Mouse (Mus musculus): ENCODE data around the gene Olfr633.
"Not testable (repeated sequence)": the region's sequence is repeated elsewhere in the genome, so short reads cannot be mapped to it uniquely, and the experiment has no call there.

Gene Olfr633

GRCm38 (mm10) chr7:103944137-103944536, at the start of gene Olfr633:
Olfr633 (plus strand) TSS chr7:103944437.
- DNase-seq (ENCODE audit: low read depth in 1 of 2, low spot score in 2 of 2): no peak

- DNase-seq (ENCODE audit: low read depth in 1 of 2, low spot score in 2 of 2): no peak
These were observed 41.0 kb upstream of the Olfr633 start, which contains the start of gene Olfr65 for GRCm38 (mm10) chr7:103903187-103903586. Olfr65 (plus strand) TSS chr7:103903487.

GRCm38 (mm10) chr7:103910047-103910446, 34.2 kb upstream of the Olfr633 start:
- no peak for DNase-seq (ENCODE audit: low read depth in 1 of 2, low spot score in 2 of 2)

- no peak for DNase-seq (ENCODE audit: low read depth in 1 of 2, low spot score in 2 of 2)
These were observed 31.2 kb upstream of the Olfr633 start for GRCm38 (mm10) chr7:103912969-103913511.

GRCm38 (mm10) chr7:103915338-103915737, 28.9 kb upstream of the Olfr633 start:
- DNase-seq (ENCODE audit: low read depth in 1 of 2, low spot score in 2 of 2): no peak

- DNase-seq (ENCODE audit: low read depth in 1 of 2, low spot score in 2 of 2): no peak
These were observed 15.7 kb upstream of the Olfr633 start, which contains the start of gene Olfr631 for GRCm38 (mm10) chr7:103928525-103928924. Olfr631 (plus strand) TSS chr7:103928825.

- no peak for DNase-seq (ENCODE audit: low read depth in 1 of 2, low spot score in 2 of 2)
These were observed 10.0 kb upstream of the Olfr633 start, which contains the start of gene Olfr632 for GRCm38 (mm10) chr7:103934264-103934663. Olfr632 (plus strand) TSS chr7:103934347.

GRCm38 (mm10) chr7:103942730-103943129, 1.5 kb upstream of the Olfr633 start:
- DNase-seq (ENCODE audit: low read depth in 1 of 2, low spot score in 2 of 2): no peak

GRCm38 (mm10) chr7:103966873-103967272, 22.6 kb downstream of the Olfr633 start:
- not testable (repeated sequence) for DNase-seq (ENCODE audit: low read depth in 1 of 2, low spot score in 2 of 2)

- no peak for DNase-seq (ENCODE audit: low read depth in 1 of 2, low spot score in 2 of 2)
These were observed 26.6 kb downstream of the Olfr633 start, which contains the start of gene Olfr635 for GRCm38 (mm10) chr7:103970852-103971251. Olfr635 (plus strand) TSS chr7:103971152.

- DNase-seq (ENCODE audit: low read depth in 1 of 2, low spot score in 2 of 2): no peak
These were observed 27.5 kb downstream of the Olfr633 start for GRCm38 (mm10) chr7:103971782-103972181.

GRCm38 (mm10) chr7:103998446-103998845, 54.2 kb downstream of the Olfr633 start, which contains the start of gene Olfr638:
Olfr638 (plus strand) TSS chr7:103998746.
- no peak for DNase-seq (ENCODE audit: low read depth in 1 of 2, low spot score in 2 of 2)

Data from monocyte, adult 2 months (primary cell).